Mouse (Mus musculus) lung, embryonic 14.5 days (tissue): ENCODE measurements around the gene Fzd4. TPM values are rescaled to one million over a fixed set of nuclear protein-coding genes. Genes with fewer than 3 reads are reported as not detected.
A peak's percentile ranks its signal among the peaks of the same experiment; 100 is the strongest.

ENCODE experiments used
- ATAC-seq: fragments of 200-750 bp; cut with Nextera tagmentation; 2 replicates; pipeline ENCODE4 v1.8.0; 2017; ENCODE audit warnings: mild to moderate bottlenecking, moderate TSS enrichment, moderate library complexity; ENCODE audit not compliant: insufficient read depth
- DNase-seq: peaks from one replicate; pipeline ENCODE4 v3.0.0-alpha.2; 2015
- H3K27ac ChIP-seq: fragments of 300-500 bp; sonication (generic); 2 replicates; pipeline ENCODE4 v1.5.1; 2014; ENCODE audit warnings: low read depth, mild to moderate bottlenecking, moderate library complexity
- H3K27me3 ChIP-seq: fragments of 300-500 bp; sonication (generic); 2 replicates; pipeline ENCODE4 v1.6.1; 2014; ENCODE audit warnings: low read length, control low read depth; ENCODE audit not compliant: insufficient read depth
- H3K36me3 ChIP-seq: fragments of 300-500 bp; sonication (generic); 2 replicates; pipeline ENCODE4 v1.6.1; 2014; ENCODE audit warnings: control low read depth; ENCODE audit not compliant: insufficient read depth
- H3K4me1 ChIP-seq: fragments of 300-500 bp; sonication (generic); 2 replicates; pipeline ENCODE4 v1.6.1; 2014; ENCODE audit warnings: antibody characterized with exemption, control low read depth; ENCODE audit not compliant: insufficient read depth
- H3K4me2 ChIP-seq: fragments of 300-500 bp; sonication (generic); 2 replicates; pipeline ENCODE4 v1.6.1; 2014; ENCODE audit warnings: mild to moderate bottlenecking
- H3K4me3 ChIP-seq: fragments of 300-500 bp; sonication (generic); 2 replicates; pipeline ENCODE4 v1.5.1; 2014; ENCODE audit warnings: low read depth, low read length
- H3K9ac ChIP-seq: fragments of 300-500 bp; sonication (generic); 2 replicates; pipeline ENCODE4 v1.6.1; 2014
- H3K9me3 ChIP-seq: fragments of 300-500 bp; sonication (generic); 2 replicates; pipeline ENCODE4 v1.6.1; 2016; ENCODE audit warnings: low read depth, low read length, control low read depth
- CTCF ChIP-seq: IDR thresholded peaks from 2 replicates; pipeline ENCODE4 v1.5.1; 2016; ENCODE audit warnings: antibody characterized with exemption, low read depth
- WGBS: fragments of 180-500 bp; shearing (Covaris S2); extraction: QIAGEN DNeasy Blood & Tissue Kit; methylation state at CpG from one replicate; pipeline ENCODE4 v1.1.7; 2014; 5-methylcytosine and 5-hydroxymethylcytosine counted together
- polyA plus RNA-seq: library from polyadenylated mRNA; unstranded; fragments of >200 nt; fragmentation: Nextera tagmentation; extraction: Ambion mirVana; gene quantifications from 2 replicates; pipeline ENCODE4 v1.2.1, GENCODE M21; 2014

The Fzd4 gene
- polyA plus RNA-seq, 1 experiment from 2014 or later = 17.1 TPM

- no peak overlapping the region for H3K4me2 ChIP-seq
- H3K9me3 ChIP-seq = no peaks in the 10 kb centered on the region
- ATAC-seq (no peak), DNase-seq (peak; percentile 33)
- H3K4me3 ChIP-seq = no peak overlapping the region
- WGBS = 21% methylated on average over 11 of the region's 11 CpGs
- no peak overlapping the region for H3K27ac ChIP-seq
- no peaks in the 10 kb centered on the region for H3K27me3 ChIP-seq
- no peaks in the 10 kb centered on the region for H3K4me1 ChIP-seq
- no peak overlapping the region for H3K9ac ChIP-seq
- TF ChIP-seq CTCF = no peak
- no peaks in the 10 kb centered on the region for H3K36me3 ChIP-seq
Measured at GRCm38 (mm10) chr7:89425803-89426725, 21.9 kb downstream of the Fzd4 start.

- DNase-seq = peak; percentile 16
- no peak for TF ChIP-seq CTCF
- H3K4me3 ChIP-seq = no peak overlapping the region
- WGBS = 8% methylated on average over 5 of the region's 5 CpGs
- H3K27ac ChIP-seq = no peak overlapping the region
- ATAC-seq = no peak
- no peak overlapping the region for H3K4me2 ChIP-seq
- H3K27me3 ChIP-seq = no peaks in the 10 kb centered on the region
- no peak overlapping the region for H3K9ac ChIP-seq
- H3K9me3 ChIP-seq = no peaks in the 10 kb centered on the region
- no peaks in the 10 kb centered on the region for H3K4me1 ChIP-seq
- H3K36me3 ChIP-seq = no peaks in the 10 kb centered on the region
Measured at GRCm38 (mm10) chr7:89427101-89427500, 22.9 kb downstream of the Fzd4 start.

GRCm38 (mm10) chr7:89428804-89429203 lies 24.6 kb downstream of the Fzd4 start:
- no peaks in the 10 kb centered on the region for H3K9me3 ChIP-seq
- H3K36me3 ChIP-seq = no peaks in the 10 kb centered on the region
- H3K4me3 ChIP-seq = no peak overlapping the region
- no peak overlapping the region for H3K4me2 ChIP-seq
- no peaks in the 10 kb centered on the region for H3K4me1 ChIP-seq
- ATAC-seq = no peak
- no peak for DNase-seq
- H3K27me3 ChIP-seq = no peaks in the 10 kb centered on the region
- TF ChIP-seq CTCF = no peak
- WGBS = 57% methylated on average over 5 of the region's 5 CpGs
- H3K9ac ChIP-seq = no peak overlapping the region
- no peak overlapping the region for H3K27ac ChIP-seq

- WGBS = 45% methylated on average over 1 of the region's 1 CpGs
- no peak for DNase-seq
- TF ChIP-seq CTCF = no peak
Measured at GRCm38 (mm10) chr7:89429326-89429725, 25.2 kb downstream of the Fzd4 start.

GRCm38 (mm10) chr7:89431185-89431584 lies 27.0 kb downstream of the Fzd4 start:
- H3K4me1 ChIP-seq = no peaks in the 10 kb centered on the region
- H3K4me2 ChIP-seq = no peak overlapping the region
- no peak for ATAC-seq
- no peak for TF ChIP-seq CTCF
- H3K9me3 ChIP-seq = no peaks in the 10 kb centered on the region
- no peak overlapping the region for H3K9ac ChIP-seq
- no peaks in the 10 kb centered on the region for H3K27me3 ChIP-seq
- no peak overlapping the region for H3K27ac ChIP-seq
- WGBS = 88% methylated on average over 2 of the region's 2 CpGs
- no peaks in the 10 kb centered on the region for H3K36me3 ChIP-seq
- DNase-seq = no peak
- H3K4me3 ChIP-seq = no peak overlapping the region

More at GRCm38 (mm10) chr7:89429326-89429725, 25.2 kb downstream of the Fzd4 start:
- H3K27ac ChIP-seq = no peak overlapping the region
- no peak overlapping the region for H3K4me3 ChIP-seq
- H3K9me3 ChIP-seq = no peaks in the 10 kb centered on the region
- ATAC-seq = no peak
- no peak overlapping the region for H3K9ac ChIP-seq
- no peak overlapping the region for H3K4me2 ChIP-seq
- no peaks in the 10 kb centered on the region for H3K4me1 ChIP-seq
- H3K27me3 ChIP-seq = no peaks in the 10 kb centered on the region
- no peaks in the 10 kb centered on the region for H3K36me3 ChIP-seq

- peak; percentile 70 for DNase-seq
- Histone ChIP-seq H3K36me3 (no peaks in the 10 kb centered on the region), H3K27me3 (no peaks in the 10 kb centered on the region), H3K9me3 (no peaks in the 10 kb centered on the region), H3K9ac (no peak overlapping the region), H3K4me3 (no peak overlapping the region), H3K4me2 (no peak overlapping the region), H3K27ac (peak overlapping the region; percentile 32; the same call in 1 of the 2 replicates), H3K4me1 (no peaks in the 10 kb centered on the region)
- no peak for TF ChIP-seq CTCF
- ATAC-seq = 0 out of 2 replicates have a peak, but pooled peaks have one; percentile 29
- 48% methylated on average over 9 of the region's 9 CpGs for WGBS
Measured at GRCm38 (mm10) chr7:89433193-89433892, 29.2 kb downstream of the Fzd4 start.
